Mouse (Mus musculus) kidney, embryonic 15.5 days (tissue): Measurements from ENCODE around the gene Btbd3. TPM values are rescaled to one million over a fixed set of nuclear protein-coding genes. Genes with fewer than 3 reads are reported as not detected.

Source experiments
- ATAC-seq: fragments of 200-750 bp; cut with Nextera tagmentation; replicated peaks from 2 replicates; pipeline ENCODE4 v1.8.0; 2017; ENCODE audit warnings: moderate TSS enrichment; ENCODE audit not compliant: low FRiP score
- H3K27ac ChIP-seq: fragments of 300-500 bp; sonication (generic); 2 replicates; pipeline ENCODE4 v1.5.1; 2015; ENCODE audit warnings: mild to moderate bottlenecking, inconsistent platforms
- H3K27me3 ChIP-seq: fragments of 300-500 bp; sonication (generic); 2 replicates; pipeline ENCODE4 v1.6.1; 2015; ENCODE audit warnings: inconsistent platforms
- H3K36me3 ChIP-seq: fragments of 300-500 bp; sonication (generic); 2 replicates; pipeline ENCODE4 v1.6.1; 2015; ENCODE audit warnings: inconsistent platforms
- H3K4me1 ChIP-seq: fragments of 300-500 bp; sonication (generic); 2 replicates; pipeline ENCODE4 v1.6.1; 2015; ENCODE audit warnings: inconsistent platforms
- H3K4me2 ChIP-seq: fragments of 300-500 bp; sonication (generic); 2 replicates; pipeline ENCODE4 v1.6.1; 2015; ENCODE audit warnings: moderate library complexity, mild to moderate bottlenecking, inconsistent platforms
- H3K4me3 ChIP-seq: fragments of 300-500 bp; sonication (generic); replicated peaks from 2 replicates; pipeline ENCODE4 v1.5.1; 2015; ENCODE audit warnings: mild to moderate bottlenecking, inconsistent platforms
- H3K9ac ChIP-seq: fragments of 300-500 bp; sonication (generic); 2 replicates; pipeline ENCODE4 v1.6.1; 2015; ENCODE audit warnings: mild to moderate bottlenecking, inconsistent platforms
- H3K9me3 ChIP-seq: fragments of 300-500 bp; sonication (generic); replicated peaks from 2 replicates; pipeline ENCODE4 v1.6.1; 2016; ENCODE audit warnings: inconsistent platforms
- WGBS: fragments of 180-500 bp; shearing (Covaris S2); methylation state at CpG from one replicate; pipeline ENCODE4 v1.1.7; 2015; ENCODE audit warnings: mixed read lengths; 5-methylcytosine and 5-hydroxymethylcytosine counted together
- polyA plus RNA-seq: library from polyadenylated mRNA; unstranded; fragments of >200 nt; fragmentation: Nextera tagmentation; extraction: Ambion mirVana; gene quantifications from 2 replicates; pipeline ENCODE4 v1.2.1, GENCODE M21; 2015

Gene Btbd3
- polyA plus RNA-seq, 1 experiment from 2014 or later, result 17.4 TPM

DNA sequence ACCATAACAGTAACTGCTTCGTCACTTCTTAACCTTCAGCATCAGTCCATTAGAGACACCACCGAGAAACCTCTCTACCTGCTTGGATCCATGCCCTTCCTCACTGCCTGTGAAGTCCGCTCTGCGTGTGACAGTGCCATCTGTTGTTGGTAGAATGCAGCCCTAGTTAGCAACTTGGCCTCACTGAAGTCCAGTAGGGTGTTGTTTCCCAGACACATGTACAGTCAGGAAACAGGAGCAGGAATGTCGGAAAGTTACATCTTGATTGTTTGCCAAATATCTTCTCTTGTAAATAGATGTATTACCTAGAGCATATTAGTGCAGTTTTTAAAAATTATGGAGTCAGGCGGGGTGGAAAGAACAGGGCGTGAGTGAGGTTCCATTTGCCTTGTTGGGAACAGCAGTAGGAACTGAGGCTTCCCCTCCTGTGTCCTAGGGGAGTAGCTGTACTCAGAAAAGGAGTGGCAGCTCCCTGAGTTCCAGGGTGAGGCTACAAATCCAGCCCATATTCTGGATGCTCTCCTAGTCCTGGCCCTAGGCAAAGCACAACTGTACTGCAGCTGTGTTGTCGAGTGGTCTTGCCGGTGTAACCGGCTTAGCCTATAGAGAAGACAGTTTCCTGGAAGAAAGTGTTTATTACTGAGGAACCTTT is 25.3 kb downstream of the Btbd3 start:
- Histone ChIP-seq H3K9me3 (no peaks in the 10 kb centered on the region), H3K27me3 (no peaks in the 10 kb centered on the region), H3K27ac (no peak overlapping the region), H3K4me3 (no peak overlapping the region), H3K9ac (no peak overlapping the region), H3K36me3 (peaks cover 40% of the 10 kb centered on the region), H3K4me2 (no peak overlapping the region), H3K4me1 (peaks cover 38% of the 10 kb centered on the region)
- 87% methylated on average over 10 of the region's 10 CpGs for WGBS
- no peak for ATAC-seq

DNA sequence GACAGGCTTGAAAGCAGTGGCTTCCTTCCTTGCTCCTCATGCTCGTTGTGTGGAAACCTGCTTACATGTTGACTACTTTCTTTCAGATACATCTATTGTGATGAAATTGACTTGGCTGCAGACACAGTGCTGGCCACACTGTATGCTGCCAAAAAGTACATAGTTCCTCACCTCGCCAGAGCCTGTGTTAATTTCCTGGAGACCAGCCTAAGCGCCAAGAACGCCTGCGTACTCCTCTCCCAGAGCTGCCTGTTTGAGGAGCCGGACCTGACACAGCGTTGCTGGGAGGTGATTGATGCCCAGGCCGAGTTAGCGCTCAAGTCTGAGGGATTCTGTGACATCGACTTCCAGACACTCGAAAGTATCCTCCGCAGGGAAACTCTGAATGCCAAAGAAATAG is 27.0 kb downstream of the Btbd3 start:
- peaks cover 23% of the 10 kb centered on the region for H3K4me1 ChIP-seq
- peaks cover 48% of the 10 kb centered on the region for H3K36me3 ChIP-seq
- no peak overlapping the region for H3K4me2 ChIP-seq
- H3K9ac ChIP-seq, result no peak overlapping the region
- no peak for ATAC-seq
- H3K27ac ChIP-seq, result no peak overlapping the region
- H3K4me3 ChIP-seq, result no peak overlapping the region
- 85% methylated on average over 12 of the region's 12 CpGs for WGBS
- H3K9me3 ChIP-seq, result no peaks in the 10 kb centered on the region
- H3K27me3 ChIP-seq, result no peaks in the 10 kb centered on the region

DNA sequence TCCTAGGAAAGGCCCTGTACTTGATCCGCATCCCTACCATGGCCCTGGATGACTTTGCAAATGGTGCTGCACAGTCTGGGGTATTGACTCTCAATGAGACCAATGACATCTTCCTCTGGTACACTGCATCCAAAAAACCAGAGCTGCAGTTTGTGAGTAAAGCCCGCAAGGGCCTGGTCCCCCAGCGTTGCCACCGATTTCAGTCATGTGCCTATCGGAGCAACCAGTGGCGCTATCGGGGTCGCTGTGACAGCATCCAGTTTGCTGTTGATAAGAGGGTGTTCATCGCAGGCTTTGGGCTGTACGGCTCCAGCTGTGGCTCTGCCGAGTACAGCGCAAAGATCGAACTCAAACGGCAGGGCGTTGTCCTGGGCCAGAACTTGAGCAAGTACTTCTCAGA is 27.5 kb downstream of the Btbd3 start:
- WGBS, result 97% methylated on average over 15 of the region's 15 CpGs

DNA sequence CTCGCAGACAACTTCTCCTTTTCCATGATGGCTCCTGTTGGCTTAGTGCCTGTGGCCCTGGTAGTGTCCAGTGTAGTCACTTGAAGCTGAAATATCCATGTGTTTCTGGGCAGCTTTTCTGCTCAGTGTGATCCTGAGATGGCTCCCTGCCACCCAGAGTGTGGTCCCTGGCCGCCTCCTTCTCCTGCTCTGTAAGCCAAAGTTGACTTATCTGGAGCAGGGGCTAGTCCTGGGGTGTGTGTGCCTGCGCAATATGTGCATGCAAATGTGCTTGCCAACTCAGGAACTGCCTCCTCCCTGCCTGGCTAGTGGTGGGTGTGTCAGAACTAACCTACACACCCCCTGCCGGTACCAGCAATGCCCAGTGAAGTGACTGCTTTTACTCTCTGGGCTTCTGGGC is 29.4 kb downstream of the Btbd3 start:
- H3K36me3 ChIP-seq, result peaks cover 53% of the 10 kb centered on the region
- no peak overlapping the region for H3K9ac ChIP-seq
- no peaks in the 10 kb centered on the region for H3K4me1 ChIP-seq
- no peak overlapping the region for H3K27ac ChIP-seq
- 93% methylated on average over 4 of the region's 4 CpGs for WGBS
- no peak overlapping the region for H3K4me2 ChIP-seq
- H3K4me3 ChIP-seq, result no peak overlapping the region
- H3K27me3 ChIP-seq, result no peaks in the 10 kb centered on the region
- peak; percentile 35; the same call in 1 of the 2 replicates for ATAC-seq
- no peaks in the 10 kb centered on the region for H3K9me3 ChIP-seq

More for the DNA sequence above, 27.5 kb downstream of the Btbd3 start:
- Histone ChIP-seq H3K4me1 (peaks cover 19% of the 10 kb centered on the region), H3K9ac (no peak overlapping the region), H3K4me2 (no peak overlapping the region), H3K4me3 (no peak overlapping the region), H3K27ac (no peak overlapping the region), H3K27me3 (no peaks in the 10 kb centered on the region), H3K9me3 (no peaks in the 10 kb centered on the region), H3K36me3 (peaks cover 53% of the 10 kb centered on the region)
- ATAC-seq, result no peak

DNA sequence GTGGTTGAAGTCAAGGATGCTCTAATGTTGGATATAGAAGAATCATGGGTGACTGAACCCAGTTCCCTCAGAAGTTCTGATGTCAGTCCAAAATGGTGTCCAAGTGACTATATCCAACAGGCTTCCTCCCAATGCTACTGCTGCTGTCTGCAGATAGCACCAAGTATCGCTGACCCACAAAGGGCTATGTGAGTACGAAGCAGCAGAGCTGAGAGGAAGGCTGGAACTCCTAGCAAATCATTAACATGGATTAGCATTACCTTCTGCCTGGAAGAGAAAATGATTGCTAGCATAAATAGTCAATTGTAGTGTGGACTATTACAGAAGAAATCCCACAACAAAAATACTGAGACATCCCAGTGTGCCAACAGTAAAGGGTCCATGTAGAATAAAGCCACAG is 33.8 kb downstream of the Btbd3 start:
- Histone ChIP-seq H3K27me3 (no peaks in the 10 kb centered on the region), H3K9me3 (no peaks in the 10 kb centered on the region), H3K9ac (no peak overlapping the region), H3K4me3 (no peak overlapping the region), H3K36me3 (peaks cover 24% of the 10 kb centered on the region), H3K4me1 (no peaks in the 10 kb centered on the region), H3K27ac (no peak overlapping the region), H3K4me2 (no peak overlapping the region)
- ATAC-seq, result peak; percentile 62; the same call in 1 of the 2 replicates
- WGBS, result 78% methylated on average over 2 of the region's 2 CpGs

DNA sequence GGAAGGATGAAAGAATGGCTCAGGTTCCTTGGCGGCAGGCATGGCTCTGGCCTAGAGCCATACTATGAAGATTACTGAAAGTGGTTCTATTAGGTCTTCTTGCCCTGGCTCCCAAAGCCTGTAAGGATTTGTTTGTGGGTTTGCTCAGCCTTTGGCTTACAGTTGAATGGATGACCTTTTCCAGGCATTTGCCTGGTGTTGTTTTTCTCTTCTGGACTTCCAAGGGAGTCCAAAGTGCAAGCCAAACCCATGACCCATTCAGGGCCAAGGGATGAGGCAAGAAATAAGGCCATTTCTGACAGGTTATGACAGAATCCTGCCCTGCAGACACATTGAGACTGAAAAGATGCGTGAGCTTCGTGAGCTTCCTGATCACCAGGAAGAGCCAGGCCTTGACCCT is 37.9 kb downstream of the Btbd3 start:
- ATAC-seq, result no peak
- 80% methylated on average over 3 of the region's 3 CpGs for WGBS

DNA sequence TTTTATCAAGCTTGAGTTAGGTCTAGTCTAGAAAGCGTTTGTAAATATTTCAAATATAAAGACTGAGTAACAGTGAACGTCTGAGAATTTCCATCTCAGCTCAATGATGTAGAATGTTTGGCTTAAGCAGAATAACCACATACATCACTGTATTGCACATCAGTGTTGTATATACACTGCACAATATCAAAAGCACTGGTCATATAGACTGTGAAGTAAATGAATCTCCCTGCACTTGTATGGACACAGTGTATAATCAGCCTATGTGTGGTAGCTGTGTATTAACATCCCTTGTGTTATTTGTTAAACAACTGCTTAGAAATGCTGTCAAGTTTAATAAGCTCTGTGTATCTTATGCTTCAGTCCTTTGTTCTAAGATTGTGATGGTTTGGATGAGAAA is 49.9 kb downstream of the Btbd3 start:
- Histone ChIP-seq H3K27ac (no peak overlapping the region), H3K4me2 (no peak overlapping the region), H3K27me3 (no peaks in the 10 kb centered on the region), H3K4me3 (no peak overlapping the region), H3K36me3 (no peaks in the 10 kb centered on the region), H3K4me1 (no peaks in the 10 kb centered on the region), H3K9ac (no peak overlapping the region), H3K9me3 (no peaks in the 10 kb centered on the region)
- ATAC-seq, result no peak
- 91% methylated on average over 2 of the region's 2 CpGs for WGBS

More for the DNA sequence above, 37.9 kb downstream of the Btbd3 start:
- H3K4me3 ChIP-seq, result no peak overlapping the region
- no peak overlapping the region for H3K9ac ChIP-seq
- H3K4me1 ChIP-seq, result no peaks in the 10 kb centered on the region
- H3K36me3 ChIP-seq, result no peaks in the 10 kb centered on the region
- H3K9me3 ChIP-seq, result no peaks in the 10 kb centered on the region
- H3K27ac ChIP-seq, result no peak overlapping the region
- no peak overlapping the region for H3K4me2 ChIP-seq
- H3K27me3 ChIP-seq, result no peaks in the 10 kb centered on the region

DNA sequence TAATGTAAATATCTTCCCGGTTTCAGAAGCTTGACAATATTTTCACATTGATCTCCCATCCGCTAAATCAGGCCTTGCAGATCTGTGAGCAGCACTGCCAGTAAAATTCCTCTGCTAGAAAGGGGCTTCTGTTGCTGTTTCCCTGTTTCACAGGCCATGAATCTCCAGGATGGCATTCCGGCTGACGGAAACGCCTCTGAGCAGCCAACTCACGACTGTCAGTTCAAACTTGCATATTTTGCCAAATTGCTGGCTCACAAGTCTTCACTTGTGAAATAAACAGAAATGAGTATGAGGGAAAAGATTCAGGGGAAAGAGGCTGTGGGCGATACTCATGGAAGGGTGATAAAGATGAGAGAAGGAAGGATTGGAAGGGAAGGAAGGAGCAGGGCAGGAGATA is 59.3 kb downstream of the Btbd3 start:
- Histone ChIP-seq H3K4me1 (0 out of 2 replicates have a peak, but pooled peaks cover 2% of the 10 kb centered on the region), H3K36me3 (no peaks in the 10 kb centered on the region), H3K4me2 (no peak overlapping the region), H3K27me3 (no peaks in the 10 kb centered on the region), H3K4me3 (no peak overlapping the region), H3K9me3 (no peaks in the 10 kb centered on the region), H3K9ac (no peak overlapping the region), H3K27ac (no peak overlapping the region)
- WGBS, result 50% methylated on average over 7 of the region's 7 CpGs
- no peak for ATAC-seq

DNA sequence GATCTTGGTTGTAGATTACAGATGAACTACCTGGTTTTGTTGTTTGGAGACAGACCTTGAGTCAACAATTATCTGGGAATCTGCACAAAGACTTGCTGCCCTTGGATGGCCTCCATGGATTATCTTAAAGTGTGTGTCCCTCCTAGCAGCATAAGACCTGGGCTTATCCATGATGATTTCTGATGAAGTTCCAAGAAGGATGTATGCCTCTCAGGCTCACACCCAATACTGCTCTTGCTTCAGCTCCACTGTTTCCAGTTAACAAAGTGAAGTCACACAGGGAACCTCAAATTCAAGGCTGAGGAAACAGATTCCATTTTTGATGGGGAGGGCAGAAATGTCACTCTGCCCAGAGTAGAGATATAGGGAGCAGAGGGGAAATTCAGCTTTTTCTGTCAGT is 64.0 kb downstream of the Btbd3 start:
- Histone ChIP-seq H3K9me3 (no peaks in the 10 kb centered on the region), H3K9ac (no peak overlapping the region), H3K4me2 (no peak overlapping the region), H3K4me1 (0 out of 2 replicates have a peak, but pooled peaks cover 2% of the 10 kb centered on the region), H3K36me3 (no peaks in the 10 kb centered on the region), H3K27me3 (no peaks in the 10 kb centered on the region), H3K4me3 (no peak overlapping the region), H3K27ac (no peak overlapping the region)
- no peak for ATAC-seq

DNA sequence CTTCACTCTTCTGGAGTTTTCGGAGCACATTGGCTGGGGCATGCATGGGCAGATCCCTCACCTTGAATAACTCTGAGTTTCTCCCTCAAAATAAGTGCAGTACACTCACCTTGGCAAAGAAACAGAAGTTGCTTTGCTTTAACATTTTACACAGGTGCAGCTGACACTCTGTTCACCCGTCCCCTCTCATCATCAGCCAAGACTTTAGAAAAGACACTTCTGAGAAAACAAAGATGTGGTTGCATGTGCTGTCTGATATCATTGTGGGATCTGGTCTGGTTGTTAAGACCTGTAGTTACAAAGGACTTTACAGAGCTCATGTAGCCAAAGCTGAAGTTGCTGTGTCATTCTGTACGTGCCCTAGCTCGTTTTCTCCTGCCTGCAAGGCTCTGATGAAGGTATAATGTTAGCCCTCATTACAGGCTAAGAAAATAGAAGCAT is 64.7 kb downstream of the Btbd3 start:
- ATAC-seq, result no peak
- 73% methylated on average over 4 of the region's 4 CpGs for WGBS
- Histone ChIP-seq H3K27me3 (no peaks in the 10 kb centered on the region), H3K4me1 (no peaks in the 10 kb centered on the region), H3K27ac (no peak overlapping the region), H3K4me3 (no peak overlapping the region), H3K4me2 (no peak overlapping the region), H3K9me3 (no peaks in the 10 kb centered on the region), H3K36me3 (no peaks in the 10 kb centered on the region), H3K9ac (no peak overlapping the region)

DNA sequence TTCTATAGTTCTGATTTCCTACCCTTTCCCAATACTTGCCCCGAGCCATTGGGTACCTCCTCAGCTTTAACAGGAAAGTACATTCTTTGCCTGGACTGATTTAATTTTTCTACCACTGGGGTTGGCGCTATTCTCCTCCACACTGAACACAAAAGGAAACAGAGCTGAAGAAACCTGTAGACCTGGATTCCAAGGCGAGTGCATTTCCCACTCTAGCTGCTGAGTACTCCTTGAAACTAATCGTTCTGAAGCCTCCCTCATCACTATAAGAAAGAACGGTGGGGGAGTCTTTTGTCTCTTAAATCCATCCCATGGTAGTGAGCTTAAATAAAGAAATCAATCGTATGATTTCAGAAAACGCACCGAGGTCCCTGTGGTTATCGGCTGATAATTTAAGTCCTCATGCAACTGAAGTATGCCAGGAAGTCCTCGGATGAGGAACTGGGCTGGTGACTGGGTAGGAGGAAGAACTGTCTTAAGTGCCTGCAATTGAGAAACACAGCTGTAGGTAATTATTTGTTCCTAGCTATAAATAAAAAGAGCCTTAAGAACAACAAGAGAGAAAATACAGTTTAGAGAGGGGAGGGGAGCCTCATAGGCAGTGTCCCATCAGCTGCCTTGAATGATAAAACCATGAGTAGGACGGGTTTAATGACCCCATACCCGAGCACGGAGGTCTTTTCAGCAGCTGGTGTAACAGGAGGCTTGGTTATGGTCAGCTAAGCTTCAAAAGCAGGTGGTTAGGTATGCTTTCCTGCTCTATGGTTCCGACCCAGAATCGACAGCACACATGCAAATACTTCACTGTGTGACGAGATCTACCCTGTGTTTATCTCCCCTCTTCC is 66.1 kb downstream of the Btbd3 start:
- H3K27me3 ChIP-seq, result no peaks in the 10 kb centered on the region
- 60% methylated on average over 16 of the region's 16 CpGs for WGBS
- H3K4me3 ChIP-seq, result no peak overlapping the region
- no peaks in the 10 kb centered on the region for H3K9me3 ChIP-seq
- H3K9ac ChIP-seq, result no peak overlapping the region
- H3K27ac ChIP-seq, result no peak overlapping the region
- H3K4me2 ChIP-seq, result no peak overlapping the region
- peak; percentile 70; the same call in 1 of the 2 replicates for ATAC-seq
- H3K36me3 ChIP-seq, result no peaks in the 10 kb centered on the region
- no peaks in the 10 kb centered on the region for H3K4me1 ChIP-seq

DNA sequence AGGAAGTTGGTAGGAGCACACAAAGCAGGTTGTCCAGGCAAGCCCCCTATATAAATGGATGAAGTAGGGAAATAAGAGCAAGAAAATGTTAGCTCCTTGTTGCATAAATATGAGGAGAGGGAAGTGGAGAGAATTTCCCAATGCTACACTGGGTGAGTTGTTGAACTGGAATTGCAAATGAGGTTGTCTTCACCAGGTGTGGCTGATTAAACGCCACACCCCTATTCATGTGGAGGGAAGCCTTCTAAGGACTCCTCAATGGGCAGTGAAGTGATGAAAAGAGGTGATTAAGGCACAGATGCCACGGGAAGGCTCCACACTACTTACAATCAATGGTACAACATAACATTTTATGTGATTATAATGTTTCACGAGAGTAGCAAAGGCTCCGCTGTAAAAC is 70.0 kb downstream of the Btbd3 start:
- 71% methylated on average over 4 of the region's 4 CpGs for WGBS
- Histone ChIP-seq H3K27ac (no peak overlapping the region), H3K4me3 (no peak overlapping the region), H3K9me3 (no peaks in the 10 kb centered on the region), H3K27me3 (no peaks in the 10 kb centered on the region), H3K4me2 (no peak overlapping the region), H3K9ac (no peak overlapping the region), H3K4me1 (no peaks in the 10 kb centered on the region), H3K36me3 (no peaks in the 10 kb centered on the region)
- no peak for ATAC-seq
